Mouse (Mus musculus): Measurements from ENCODE around the gene Pcyt2.

GRCm38 (mm10) chr11:120574278-120574600, 43.5 kb downstream of the Pcyt2 start:
- no peak for TF ChIP-seq E2F4 (IDR thresholded peaks at IDR 0.05; ENCODE audit: insufficient read depth)
- TF ChIP-seq POLR2A (IDR thresholded peaks at IDR 0.05; ENCODE audit: insufficient read length, low read depth), result no peak
- no peak for TF ChIP-seq SRF (IDR thresholded peaks at IDR 0.05; ENCODE audit: control insufficient read depth, insufficient read length, low read depth)
- TF ChIP-seq MAX (IDR thresholded peaks at IDR 0.05; ENCODE audit: low read depth), result no peak
- no peak for TF ChIP-seq USF1 (IDR thresholded peaks at IDR 0.05; ENCODE audit: low read depth)
